Mouse (Mus musculus) gastrocnemius, adult 8-10 months (tissue): ENCODE results near the gene Lzts2. TPM values are rescaled to one million over a fixed set of nuclear protein-coding genes. Genes with fewer than 3 reads are reported as not detected.

ENCODE experiments used
- total RNA-seq, 4 experiments: library from RNA; stranded (reverse); gene quantifications; 2 replicates each; pipeline ENCODE4 v1.2.4; 2022

Gene Lzts2
- total RNA-seq, 4 experiments from 2014 or later = 17.9 to 25.9 (median 20.5) TPM

Other genes starting within 250 kb of the Lzts2 start
- gene Slf2, start 83.3 kb upstream of the Lzts2 start, total RNA-seq = 10 to 100 TPM; 10.9 to 13.7 (median 11.0) TPM
- gene Sema4g, start 25.3 kb upstream of the Lzts2 start, total RNA-seq = under 1 TPM; 0.13 to 0.41 (median 0.21) TPM
- gene Twnk, start 8.8 kb upstream of the Lzts2 start, total RNA-seq = 10 to 100 TPM; 18.9 to 39.5 (median 21.9) TPM
- 10 to 100 TPM; 30.2 to 36.4 (median 34.1) TPM for gene Mrpl43, start 8.0 kb upstream of the Lzts2 start, total RNA-seq
- 1 to 10 TPM; 2.9 to 5.4 (median 4.1) TPM for gene Pdzd7, start 31.3 kb downstream of the Lzts2 start, total RNA-seq
- gene Sfxn3, start 33.1 kb downstream of the Lzts2 start, total RNA-seq = 10 to 100 TPM; 21.2 to 25.8 (median 22.7) TPM
- 1 to 10 TPM; 5.3 to 9.2 (median 7.1) TPM for gene Kazald1, start 60.8 kb downstream of the Lzts2 start, total RNA-seq
- gene Tlx1, start 136.3 kb downstream of the Lzts2 start, total RNA-seq = not detected
- 10 to 100 TPM; 59.4 to 70.9 (median 64.3) TPM for gene Lbx1, start 221.4 kb downstream of the Lzts2 start, total RNA-seq